Mouse (Mus musculus) inflammation-experienced regulatory T-cells, adult 16 weeks (primary cell): ENCODE results near the gene Fhl5. TPM values are rescaled to one million over a fixed set of nuclear protein-coding genes. Genes with fewer than 3 reads are reported as not detected.

Experiments used
- polyA plus RNA-seq: library from polyadenylated mRNA; unstranded; fragments of 100-300 nt; shearing (Covaris generic); gene quantifications from one replicate; pipeline ENCODE4 v1.2.1, GENCODE M21; 2017

The Fhl5 gene
- not detected for polyA plus RNA-seq

GRCm38 (mm10) chr4:25242776-25243175, at the start of gene Fhl5:
Fhl5 (minus strand) TSS chr4:25242876.

GRCm38 (mm10) chr4:25281671-25282038, 39.0 kb upstream of the Fhl5 start, which contains the start of gene Ufl1:
Ufl1 (minus strand) TSS chr4:25281821.

Other genes starting within 250 kb of the Fhl5 start
- gene Ufl1, start 38.9 kb upstream of the Fhl5 start, polyA plus RNA-seq = 59.9 TPM